Mouse (Mus musculus): ENCODE results near the gene Jhy.
A peak's percentile ranks its signal among the peaks of the same experiment; 100 is the strongest.

Jhy gene

GRCm38 (mm10) chr9:40963586-40964417 is at the start of gene Jhy:
TSS of gene Jhy (minus strand) at chr9:40964118.
- no peak for DNase-seq

- peak in 1 of 2 experiments; percentile 10 for DNase-seq
Observed at GRCm38 (mm10) chr9:41012456-41012855, 48.5 kb upstream of the Jhy start.

GRCm38 (mm10) chr9:41011512-41012436 is 47.9 kb upstream of the Jhy start:
- no peak for DNase-seq

- no peak for DNase-seq
Observed at GRCm38 (mm10) chr9:41007785-41008184, 43.9 kb upstream of the Jhy start.

GRCm38 (mm10) chr9:41004415-41004814 is 40.5 kb upstream of the Jhy start, which contains the start of gene Crtam:
TSS of gene Crtam (minus strand) at chr9:41004628.
- DNase-seq, result no peak

- no peak for DNase-seq
Observed at GRCm38 (mm10) chr9:40997116-40997779, 33.3 kb upstream of the Jhy start.

- no peak for DNase-seq
Observed at GRCm38 (mm10) chr9:40994075-40994474, 30.2 kb upstream of the Jhy start.

GRCm38 (mm10) chr9:40991511-40991910 is 27.6 kb upstream of the Jhy start:
- no peak for DNase-seq

GRCm38 (mm10) chr9:40989940-40990588 is 26.1 kb upstream of the Jhy start:
- DNase-seq, result peak; percentile 38 to 75

GRCm38 (mm10) chr9:40984313-40984712 is 20.4 kb upstream of the Jhy start:
- no peak for DNase-seq

GRCm38 (mm10) chr9:40983758-40984157 is 19.8 kb upstream of the Jhy start:
- DNase-seq, result no peak

GRCm38 (mm10) chr9:40982480-40982879 is 18.6 kb upstream of the Jhy start:
- DNase-seq, result peak in 1 of 2 experiments; percentile 30

GRCm38 (mm10) chr9:40974042-40974801 is 10.3 kb upstream of the Jhy start:
- no peak for DNase-seq

- DNase-seq, result no peak
Observed at GRCm38 (mm10) chr9:40964418-40964714, 448 bp upstream of the Jhy start.

GRCm38 (mm10) chr9:40961401-40961800 is 2.5 kb downstream of the Jhy start:
- no peak for DNase-seq

GRCm38 (mm10) chr9:40949039-40949615 is 14.8 kb downstream of the Jhy start:
- DNase-seq, result no peak

GRCm38 (mm10) chr9:40948473-40948872 is 15.4 kb downstream of the Jhy start:
- DNase-seq, result no peak

- DNase-seq, result peak; percentile 5 to 10
Observed at GRCm38 (mm10) chr9:40947131-40947530, 16.8 kb downstream of the Jhy start.

- peak; percentile 1 to 31 for DNase-seq
Observed at GRCm38 (mm10) chr9:40937425-40937824, 26.5 kb downstream of the Jhy start.

- no peak for DNase-seq
Observed at GRCm38 (mm10) chr9:40933323-40933722, 30.6 kb downstream of the Jhy start.

- no peak for DNase-seq
Observed at GRCm38 (mm10) chr9:40927351-40927980, 36.5 kb downstream of the Jhy start.

Measured in kidney, postnatal 36 days (tissue).